Mouse (Mus musculus): Measurements from ENCODE around the gene Cfap54. TPM values are rescaled to one million over a fixed set of nuclear protein-coding genes. Genes with fewer than 3 reads are reported as not detected.

Gene Cfap54
- polyA plus RNA-seq, 1 experiment from 2014 or later: 0.42 TPM

DNA sequence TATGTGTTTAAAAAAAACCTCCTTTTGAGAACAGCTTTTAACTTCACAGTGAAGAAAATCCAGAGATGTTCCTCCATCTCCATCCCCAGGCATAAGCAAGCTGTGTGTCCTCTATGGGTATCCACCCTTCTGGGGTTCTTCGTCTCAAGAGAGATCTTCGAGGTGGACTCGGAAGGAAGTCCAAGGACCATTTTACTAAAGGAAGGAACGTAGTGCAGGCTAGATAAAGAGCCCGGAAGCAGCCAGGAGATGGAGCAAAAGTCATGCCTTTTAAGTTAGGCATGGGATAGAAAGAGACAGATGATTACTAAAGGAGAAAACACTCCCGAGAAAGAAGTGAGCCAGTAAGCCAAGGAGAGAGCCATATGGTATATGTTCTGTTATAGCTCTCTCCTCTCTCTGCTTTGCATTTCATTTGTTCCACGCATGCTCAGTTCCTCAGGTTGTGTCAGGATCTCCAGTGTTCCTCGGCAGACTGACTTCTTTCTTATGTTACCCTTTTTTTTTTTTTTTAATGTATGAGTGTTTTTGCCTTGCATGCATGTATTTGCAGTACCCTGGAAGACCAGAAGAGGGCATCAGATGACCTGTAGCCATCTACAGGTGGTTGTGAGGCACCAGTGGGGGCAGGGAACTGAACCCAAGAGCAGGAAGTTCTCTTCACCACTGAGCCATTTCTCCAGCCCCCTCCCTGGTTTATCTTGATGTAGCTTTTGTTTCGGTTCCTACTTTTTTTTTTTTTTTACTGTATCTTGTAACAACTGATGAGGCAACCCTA lies 11.1 kb downstream of the Cfap54 start:
- Histone ChIP-seq H3K4me1 (peaks cover 3% of the 10 kb centered on the region; the same call in 1 of the 2 replicates), H3K27me3 (replicated peaks; ENCODE audit: low read depth, poor library complexity, severe bottlenecking) (no peaks in the 10 kb centered on the region), H3K36me3 (replicated peaks) (no peaks in the 10 kb centered on the region), H3K27ac (replicated peaks) (no peak overlapping the region), H3K4me3 (no peak overlapping the region), H3K9me3 (no peaks in the 10 kb centered on the region)
- DNase-seq (ENCODE audit: low spot score): peak; percentile 46
- WGBS: 78% methylated on average over 9 of the region's 9 CpGs

GRCm38 (mm10) chr10:93069721-93070120 lies 11.7 kb downstream of the Cfap54 start:
- 0 out of 2 replicates have a peak overlapping the region, but pooled peaks have one; percentile 26 for H3K27ac ChIP-seq (replicated peaks)
- WGBS: 85% methylated on average over 6 of the region's 6 CpGs
- DNase-seq (ENCODE audit: low spot score): no peak
- H3K4me3 ChIP-seq: no peak overlapping the region
- peaks cover under 1% of the 10 kb centered on the region; the same call in 1 of the 2 replicates for H3K4me1 ChIP-seq
- no peaks in the 10 kb centered on the region for H3K27me3 ChIP-seq (replicated peaks; ENCODE audit: low read depth, poor library complexity, severe bottlenecking)
- no peaks in the 10 kb centered on the region for H3K36me3 ChIP-seq (replicated peaks)
- H3K9me3 ChIP-seq: no peaks in the 10 kb centered on the region

GRCm38 (mm10) chr10:93069041-93069679 lies 12.3 kb downstream of the Cfap54 start:
- 76% methylated on average over 6 of the region's 6 CpGs for whole genome bisulfite sequencing
- no peak overlapping the region for H3K4me3 ChIP-seq

GRCm38 (mm10) chr10:93064973-93065372 lies 16.4 kb downstream of the Cfap54 start:
- Histone ChIP-seq H3K36me3 (replicated peaks) (no peaks in the 10 kb centered on the region), H3K27ac (replicated peaks) (no peak overlapping the region), H3K9me3 (no peaks in the 10 kb centered on the region), H3K4me3 (no peak overlapping the region), H3K27me3 (replicated peaks; ENCODE audit: low read depth, poor library complexity, severe bottlenecking) (no peaks in the 10 kb centered on the region), H3K4me1 (0 out of 2 replicates have a peak, but pooled peaks cover 3% of the 10 kb centered on the region)
- WGBS: 88% methylated on average over 10 of the region's 10 CpGs
- DNase-seq (ENCODE audit: low spot score): no peak

More at GRCm38 (mm10) chr10:93069041-93069679, 12.3 kb downstream of the Cfap54 start:
- H3K27ac ChIP-seq (replicated peaks): peak overlapping the region; percentile 48; the same call in 1 of the 2 replicates
- no peaks in the 10 kb centered on the region for H3K9me3 ChIP-seq
- H3K4me1 ChIP-seq: no peaks in the 10 kb centered on the region
- H3K36me3 ChIP-seq (replicated peaks): no peaks in the 10 kb centered on the region
- no peak for DNase-seq (ENCODE audit: low spot score)
- H3K27me3 ChIP-seq (replicated peaks; ENCODE audit: low read depth, poor library complexity, severe bottlenecking): no peaks in the 10 kb centered on the region

DNA sequence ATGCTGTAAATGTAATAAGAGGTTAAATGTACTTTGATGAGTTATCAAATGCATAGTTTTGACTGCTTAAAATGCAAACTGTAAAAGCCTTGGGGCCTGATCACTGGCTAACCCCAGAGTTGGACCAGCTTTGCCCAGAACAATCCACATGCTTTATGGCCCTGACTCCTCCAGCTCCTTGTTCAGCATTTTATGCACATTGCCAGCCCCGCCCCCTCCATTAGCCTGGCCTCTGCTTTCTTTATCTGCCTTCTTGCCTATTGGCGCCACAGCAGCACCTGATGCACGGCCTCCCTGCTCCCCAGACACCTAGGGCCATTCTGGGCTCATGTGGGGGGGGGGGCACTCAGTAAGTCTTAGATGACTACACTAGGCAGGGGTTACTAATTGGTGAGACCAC lies 17.8 kb downstream of the Cfap54 start:
- H3K4me1 ChIP-seq: 0 out of 2 replicates have a peak, but pooled peaks cover 3% of the 10 kb centered on the region
- H3K36me3 ChIP-seq (replicated peaks): no peaks in the 10 kb centered on the region
- no peak for DNase-seq (ENCODE audit: low spot score)
- no peaks in the 10 kb centered on the region for H3K27me3 ChIP-seq (replicated peaks; ENCODE audit: low read depth, poor library complexity, severe bottlenecking)
- 69% methylated on average over 3 of the region's 3 CpGs for WGBS
- H3K4me3 ChIP-seq: no peak overlapping the region
- H3K27ac ChIP-seq (replicated peaks): no peak overlapping the region
- H3K9me3 ChIP-seq: no peaks in the 10 kb centered on the region

DNA sequence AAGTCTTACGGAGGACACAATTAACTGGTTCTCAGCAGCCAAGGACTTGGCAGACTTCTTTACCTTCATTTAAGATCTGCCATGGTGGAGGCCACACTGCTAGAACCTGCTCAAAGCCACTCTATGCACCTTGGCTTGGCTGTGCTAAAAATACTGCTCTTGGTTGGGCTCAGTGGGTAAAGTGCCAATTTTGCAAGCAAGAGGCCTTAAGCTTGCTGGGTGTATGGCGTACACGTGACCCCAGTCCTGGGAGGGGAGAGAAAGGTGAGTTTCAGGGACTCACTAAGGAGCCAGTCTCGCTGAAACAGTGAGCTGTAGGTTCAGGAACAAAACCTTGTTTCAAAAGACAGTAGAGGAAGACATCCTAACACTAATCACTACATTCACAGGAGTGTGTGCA lies 19.0 kb downstream of the Cfap54 start:
- WGBS: 82% methylated on average over 4 of the region's 4 CpGs

DNA sequence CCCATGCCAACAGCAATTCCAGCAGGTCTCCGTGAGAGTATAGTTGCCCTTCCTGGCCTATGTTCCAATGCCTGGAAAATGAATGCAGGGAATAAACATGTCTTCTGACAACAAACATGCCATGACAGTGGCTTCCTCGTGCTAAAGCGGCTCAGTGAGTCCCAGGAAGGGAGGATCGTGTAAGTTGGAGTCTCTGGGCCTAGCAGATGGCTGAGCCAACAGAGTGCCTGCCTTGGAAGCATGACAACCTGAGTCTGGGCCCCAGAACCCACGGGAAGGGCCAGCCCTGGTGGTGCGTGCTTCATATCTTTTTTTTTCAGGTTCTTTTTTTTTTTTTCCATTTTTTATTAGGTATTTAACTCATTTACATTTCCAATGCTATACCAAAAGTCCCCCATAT lies 27.6 kb downstream of the Cfap54 start:
- Histone ChIP-seq H3K27ac (replicated peaks) (no peak overlapping the region), H3K27me3 (replicated peaks; ENCODE audit: low read depth, poor library complexity, severe bottlenecking) (no peaks in the 10 kb centered on the region), H3K9me3 (no peaks in the 10 kb centered on the region), H3K4me3 (no peak overlapping the region), H3K4me1 (no peaks in the 10 kb centered on the region), H3K36me3 (replicated peaks) (no peaks in the 10 kb centered on the region)
- 86% methylated on average over 6 of the region's 6 CpGs for WGBS
- DNase-seq (ENCODE audit: low spot score): no peak

More for the DNA sequence above, 19.0 kb downstream of the Cfap54 start:
- H3K27ac ChIP-seq (replicated peaks): no peak overlapping the region
- no peak for DNase-seq (ENCODE audit: low spot score)
- no peaks in the 10 kb centered on the region for H3K9me3 ChIP-seq
- no peaks in the 10 kb centered on the region for H3K27me3 ChIP-seq (replicated peaks; ENCODE audit: low read depth, poor library complexity, severe bottlenecking)
- no peak overlapping the region for H3K4me3 ChIP-seq
- 0 out of 2 replicates have a peak, but pooled peaks cover 3% of the 10 kb centered on the region for H3K4me1 ChIP-seq
- no peaks in the 10 kb centered on the region for H3K36me3 ChIP-seq (replicated peaks)

- no peaks in the 10 kb centered on the region for H3K36me3 ChIP-seq (replicated peaks)
- WGBS: 89% methylated on average over 4 of the region's 4 CpGs
- no peaks in the 10 kb centered on the region for H3K9me3 ChIP-seq
- no peak for DNase-seq (ENCODE audit: low spot score)
- no peak overlapping the region for H3K4me3 ChIP-seq
- H3K27ac ChIP-seq (replicated peaks): no peak overlapping the region
- no peaks in the 10 kb centered on the region for H3K4me1 ChIP-seq
- H3K27me3 ChIP-seq (replicated peaks; ENCODE audit: low read depth, poor library complexity, severe bottlenecking): no peaks in the 10 kb centered on the region
Observed at GRCm38 (mm10) chr10:93053315-93053714, 28.1 kb downstream of the Cfap54 start.

DNA sequence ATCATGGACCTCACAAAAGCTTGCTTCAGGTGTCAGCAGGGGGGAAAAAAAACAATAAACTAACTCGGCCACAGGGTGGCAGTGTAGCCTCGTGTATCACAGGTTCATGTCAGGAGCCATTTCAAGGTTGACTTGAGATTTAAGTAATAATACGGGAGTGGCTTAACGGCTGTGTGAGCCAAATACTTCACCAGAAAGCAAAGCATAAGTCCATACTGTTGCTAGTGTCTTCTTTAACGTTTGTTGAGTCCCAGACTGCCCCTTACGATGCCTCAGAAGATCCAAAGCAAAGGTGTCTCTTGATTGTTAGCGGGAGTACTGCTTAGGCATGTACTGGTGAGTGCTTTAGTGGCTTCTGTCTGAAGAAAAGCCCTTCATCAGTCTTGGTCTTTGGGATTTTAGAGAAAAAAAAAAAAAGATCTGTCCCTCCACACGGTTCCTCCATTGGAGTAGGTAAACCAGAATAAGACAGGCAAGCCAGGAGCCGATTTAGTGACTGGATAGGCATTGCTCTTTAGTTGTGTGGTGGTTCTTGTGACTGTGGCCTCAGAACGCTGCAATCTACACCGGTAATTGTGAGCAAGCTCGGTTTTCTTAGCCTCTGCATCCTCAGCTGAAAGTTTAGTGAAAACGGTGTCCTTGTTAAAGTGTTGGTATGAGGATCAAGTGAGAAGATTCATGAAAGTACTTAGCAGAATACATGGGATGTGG lies 30.2 kb downstream of the Cfap54 start:
- peak overlapping the region; percentile 38; the same call in 1 of the 2 replicates for H3K4me3 ChIP-seq
- WGBS: 34% methylated on average over 13 of the region's 13 CpGs

DNA sequence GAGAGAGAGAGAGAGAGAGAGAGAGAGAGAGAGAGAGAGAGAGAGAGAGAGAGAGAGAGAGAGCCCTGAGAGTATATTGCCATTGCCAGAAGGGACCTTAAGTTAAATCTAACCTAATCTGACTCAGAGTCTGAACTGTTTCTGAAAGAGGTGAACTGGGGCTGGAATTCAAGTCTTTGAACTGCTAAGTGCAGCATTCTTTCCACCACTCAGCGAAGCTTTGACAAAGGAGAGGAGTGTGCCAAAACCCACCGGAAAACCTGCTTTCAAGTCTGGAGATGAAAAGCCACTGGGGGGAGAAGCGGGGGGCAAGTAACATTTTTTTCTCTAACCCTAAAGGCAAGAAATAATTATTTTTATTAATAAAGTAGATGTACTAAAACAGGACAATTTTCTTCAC lies 30.8 kb downstream of the Cfap54 start:
- H3K27ac ChIP-seq (replicated peaks): no peak overlapping the region
- H3K4me1 ChIP-seq: no peaks in the 10 kb centered on the region
- WGBS: 47% methylated on average over 3 of the region's 3 CpGs
- no peaks in the 10 kb centered on the region for H3K36me3 ChIP-seq (replicated peaks)
- no peak for DNase-seq (ENCODE audit: low spot score)
- H3K9me3 ChIP-seq: no peaks in the 10 kb centered on the region
- H3K27me3 ChIP-seq (replicated peaks; ENCODE audit: low read depth, poor library complexity, severe bottlenecking): no peaks in the 10 kb centered on the region
- no peak overlapping the region for H3K4me3 ChIP-seq

More for the DNA sequence above, 30.2 kb downstream of the Cfap54 start:
- DNase-seq (ENCODE audit: low spot score): peak; percentile 85
- no peaks in the 10 kb centered on the region for H3K27me3 ChIP-seq (replicated peaks; ENCODE audit: low read depth, poor library complexity, severe bottlenecking)
- H3K27ac ChIP-seq (replicated peaks): no peak overlapping the region
- H3K36me3 ChIP-seq (replicated peaks): no peaks in the 10 kb centered on the region
- H3K4me1 ChIP-seq: no peaks in the 10 kb centered on the region
- no peaks in the 10 kb centered on the region for H3K9me3 ChIP-seq

GRCm38 (mm10) chr10:93043195-93043594 lies 38.2 kb downstream of the Cfap54 start:
- no peaks in the 10 kb centered on the region for H3K27me3 ChIP-seq (replicated peaks; ENCODE audit: low read depth, poor library complexity, severe bottlenecking)
- H3K4me1 ChIP-seq: no peaks in the 10 kb centered on the region
- 91% methylated on average over 10 of the region's 10 CpGs for WGBS
- no peak overlapping the region for H3K27ac ChIP-seq (replicated peaks)
- H3K4me3 ChIP-seq: no peak overlapping the region
- no peak for DNase-seq (ENCODE audit: low spot score)
- no peaks in the 10 kb centered on the region for H3K36me3 ChIP-seq (replicated peaks)
- no peaks in the 10 kb centered on the region for H3K9me3 ChIP-seq

DNA sequence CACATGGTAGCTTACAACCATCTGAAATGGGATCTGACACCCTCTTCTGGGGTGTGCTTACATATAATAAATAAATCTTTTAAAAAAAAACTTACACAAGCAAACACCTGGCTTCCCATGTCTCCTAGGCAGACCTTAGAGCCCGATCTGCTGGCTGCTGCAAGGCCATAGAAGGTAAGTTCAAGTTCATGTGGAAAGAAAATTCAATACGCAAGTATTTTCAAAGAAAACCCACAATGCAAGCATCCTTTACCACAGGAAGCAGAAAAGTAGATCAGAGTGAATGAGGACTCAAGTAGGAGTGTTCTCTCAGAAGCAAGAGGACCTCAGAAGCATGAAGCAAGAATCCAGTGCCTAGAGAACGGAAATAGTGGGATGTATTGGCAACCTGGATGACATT lies 39.6 kb downstream of the Cfap54 start:
- no peaks in the 10 kb centered on the region for H3K4me1 ChIP-seq
- 92% methylated on average over 3 of the region's 3 CpGs for WGBS

More for the DNA sequence above, 39.6 kb downstream of the Cfap54 start:
- H3K36me3 ChIP-seq (replicated peaks): no peaks in the 10 kb centered on the region
- no peaks in the 10 kb centered on the region for H3K9me3 ChIP-seq
- H3K27me3 ChIP-seq (replicated peaks; ENCODE audit: low read depth, poor library complexity, severe bottlenecking): no peaks in the 10 kb centered on the region
- H3K4me3 ChIP-seq: no peak overlapping the region
- no peak overlapping the region for H3K27ac ChIP-seq (replicated peaks)
- DNase-seq (ENCODE audit: low spot score): no peak
